Mouse (Mus musculus) kidney, postnatal 14 days (tissue): ENCODE measurements around the gene Tpst2.
A peak's percentile ranks its signal among the peaks of the same experiment; 100 is the strongest.
"Not testable (repeated sequence)": the region's sequence is repeated elsewhere in the genome, so short reads cannot be mapped to it uniquely, and the experiment has no call there.

ENCODE experiments used
- DNase-seq: peaks from one replicate; pipeline ENCODE4 v3.0.0; 2022; ENCODE audit warnings: mixed read lengths

Tpst2 gene

GRCm38 (mm10) chr5:112299399-112299798, 22.9 kb downstream of the Tpst2 start:
- no peak for DNase-seq

- DNase-seq: no peak
Observed at GRCm38 (mm10) chr5:112300112-112300511, 23.6 kb downstream of the Tpst2 start.

- no peak for DNase-seq
Observed at GRCm38 (mm10) chr5:112300721-112301308, 24.3 kb downstream of the Tpst2 start.

- no peak for DNase-seq
Observed at GRCm38 (mm10) chr5:112301694-112302093, 25.2 kb downstream of the Tpst2 start.

GRCm38 (mm10) chr5:112302310-112302709, 25.8 kb downstream of the Tpst2 start:
- no peak for DNase-seq

- no peak for DNase-seq
Observed at GRCm38 (mm10) chr5:112305842-112306241, 29.4 kb downstream of the Tpst2 start.

- no peak for DNase-seq
Observed at GRCm38 (mm10) chr5:112313222-112313885, 36.9 kb downstream of the Tpst2 start.

GRCm38 (mm10) chr5:112316468-112316867, 40.0 kb downstream of the Tpst2 start:
- peak; percentile 40 for DNase-seq

GRCm38 (mm10) chr5:112317328-112317727, 40.8 kb downstream of the Tpst2 start:
- DNase-seq: peak; percentile 68

GRCm38 (mm10) chr5:112319343-112319742, 42.9 kb downstream of the Tpst2 start:
- not testable (repeated sequence) for DNase-seq

GRCm38 (mm10) chr5:112320379-112320778, 43.9 kb downstream of the Tpst2 start:
- DNase-seq: no peak

- DNase-seq: no peak
Observed at GRCm38 (mm10) chr5:112320936-112321335, 44.4 kb downstream of the Tpst2 start.

GRCm38 (mm10) chr5:112321376-112321775, 44.9 kb downstream of the Tpst2 start:
- no peak for DNase-seq

- DNase-seq: no peak
Observed at GRCm38 (mm10) chr5:112323246-112323645, 46.8 kb downstream of the Tpst2 start.

GRCm38 (mm10) chr5:112324637-112325545, 48.4 kb downstream of the Tpst2 start:
- peak; percentile 65 for DNase-seq

- DNase-seq: peak; percentile 97
Observed at GRCm38 (mm10) chr5:112325546-112326445, 49.3 kb downstream of the Tpst2 start, which contains the start of gene Tfip11. Gene Tfip11 (plus strand): TSS chr5:112326358.

GRCm38 (mm10) chr5:112326446-112327009, 50.0 kb downstream of the Tpst2 start:
- DNase-seq: no peak

- DNase-seq: no peak
Observed at GRCm38 (mm10) chr5:112327854-112328253, 51.4 kb downstream of the Tpst2 start.

GRCm38 (mm10) chr5:112329805-112330564, 53.5 kb downstream of the Tpst2 start:
- no peak for DNase-seq

- peak; percentile 69 for DNase-seq
Observed at GRCm38 (mm10) chr5:112335473-112335872, 59.0 kb downstream of the Tpst2 start.

GRCm38 (mm10) chr5:112337004-112337403, 60.5 kb downstream of the Tpst2 start:
- DNase-seq: no peak
